In genomic region chr5:103857151-103857550, GRCm38 (mm10) we compare ENCODE assay signal across 15 mouse cellular contexts.
"Had no signal": no experiment of that assay in that cellular context is flagged by ENCODE, and none has a peak within 500 bp of the region (broad histone marks: within the 10 kb centered on the region; RNA-seq: fewer than 3 reads in every experiment).

No protein-coding gene starts in this region.

- H3K27me3 ChIP-seq: limb, embryonic 15.5 days; liver, embryonic 12.5 days; megakaryocyte, embryonic 14.5 days; midbrain, embryonic 15.5 days; neural tube, embryonic 12.5 days had no signal

- ATAC-seq: liver, embryonic 12.5 days had no signal

- H3K9me3 ChIP-seq: limb, embryonic 15.5 days; liver, embryonic 12.5 days; megakaryocyte, embryonic 14.5 days; midbrain, embryonic 15.5 days; neural tube, embryonic 12.5 days had no signal

- DNase-seq: kidney, postnatal 10 days; lung, embryonic 14.5 days; lung, postnatal 10 days; lung, postnatal 4 days; retina, postnatal 1 day; right cerebral cortex, postnatal 14 days; thymus, postnatal 4 days had no signal

- H3K9ac ChIP-seq: limb, embryonic 15.5 days; liver, embryonic 12.5 days; lung, embryonic 14.5 days; midbrain, embryonic 15.5 days; neural tube, embryonic 12.5 days had no signal

- H3K4me2 ChIP-seq: limb, embryonic 15.5 days; liver, embryonic 12.5 days; lung, embryonic 14.5 days; midbrain, embryonic 11.5 days; midbrain, embryonic 15.5 days; neural tube, embryonic 12.5 days had no signal

- H3K27ac ChIP-seq: left cerebral cortex, adult 2 months; limb, embryonic 15.5 days; liver, embryonic 12.5 days; midbrain, embryonic 15.5 days; neural tube, embryonic 12.5 days; stomach, postnatal 0 days had no signal

- H3K4me1 ChIP-seq: neural tube, embryonic 12.5 days had no signal

- H3K36me3 ChIP-seq: midbrain, embryonic 15.5 days; neural tube, embryonic 12.5 days had no signal

- H3K4me3 ChIP-seq: left cerebral cortex, adult 2 months; limb, embryonic 15.5 days; liver, embryonic 12.5 days; megakaryocyte, embryonic 14.5 days; midbrain, embryonic 15.5 days; neural tube, embryonic 12.5 days had no signal
